Mouse (Mus musculus) layer of hippocampus, adult 8-10 months (tissue): ENCODE measurements at regions not wholly inside any gene's neighbourhood (a gene's known extent, or its start where the extent isn't known, plus 50 kb on each side); places are given as distances from the start of the nearest gene placed in this dataset.

ENCODE experiments used
- DNase-seq, 2 experiments: peaks; one replicate each; pipeline ENCODE4 v3.0.0; 2022; ENCODE audit warnings: low spot score in 2 of 2

- no peak for DNase-seq
These were observed 501.9 kb upstream of the Nox3 start for GRCm38 (mm10) chr17:4198001-4198400.

GRCm38 (mm10) chr17:4199698-4200153, 503.7 kb upstream of the Nox3 start:
- no peak for DNase-seq

GRCm38 (mm10) chr17:4201300-4201699, 505.2 kb upstream of the Nox3 start:
- DNase-seq: no peak

GRCm38 (mm10) chr17:4208142-4208925, 512.3 kb upstream of the Nox3 start:
- no peak for DNase-seq

GRCm38 (mm10) chr17:4209650-4210049, 513.6 kb upstream of the Nox3 start:
- no peak for DNase-seq

GRCm38 (mm10) chr17:4212586-4212985, 516.5 kb upstream of the Nox3 start:
- DNase-seq: no peak

GRCm38 (mm10) chr17:4214970-4215369, 518.9 kb upstream of the Nox3 start:
- DNase-seq: no peak

- no peak for DNase-seq
These were observed 520.1 kb upstream of the Nox3 start for GRCm38 (mm10) chr17:4216203-4216602.

GRCm38 (mm10) chr17:4216750-4217149, 520.7 kb upstream of the Nox3 start:
- DNase-seq: no peak

GRCm38 (mm10) chr17:4220661-4221360, 524.8 kb upstream of the Nox3 start:
- no peak for DNase-seq

- no peak for DNase-seq
These were observed 531.8 kb upstream of the Nox3 start for GRCm38 (mm10) chr17:4227889-4228288.

- DNase-seq: no peak
These were observed 533.9 kb upstream of the Nox3 start for GRCm38 (mm10) chr17:4229969-4230368.

- DNase-seq: no peak
These were observed 554.4 kb upstream of the Nox3 start for GRCm38 (mm10) chr17:4250476-4250875.

GRCm38 (mm10) chr17:4265471-4265870, 569.4 kb upstream of the Nox3 start:
- no peak for DNase-seq

- DNase-seq: no peak
These were observed 569.9 kb upstream of the Nox3 start for GRCm38 (mm10) chr17:4265946-4266345.

GRCm38 (mm10) chr17:4266487-4266886, 570.4 kb upstream of the Nox3 start:
- no peak for DNase-seq

- DNase-seq: no peak
These were observed 572.3 kb upstream of the Nox3 start for GRCm38 (mm10) chr17:4268380-4268779.

GRCm38 (mm10) chr17:4272456-4272855, 576.4 kb upstream of the Nox3 start:
- DNase-seq: no peak

GRCm38 (mm10) chr17:4276722-4277121, 580.7 kb upstream of the Nox3 start:
- no peak for DNase-seq

GRCm38 (mm10) chr17:4278239-4278827, 582.3 kb upstream of the Nox3 start:
- DNase-seq: peak; percentile 14 to 16

- no peak for DNase-seq
These were observed 585.4 kb upstream of the Nox3 start for GRCm38 (mm10) chr17:4281451-4281850.

- DNase-seq: no peak
These were observed 595.4 kb upstream of the Nox3 start for GRCm38 (mm10) chr17:4291418-4291817.
